Mouse (Mus musculus): ENCODE results near the gene Crlf2. TPM values are rescaled to one million over a fixed set of nuclear protein-coding genes. Genes with fewer than 3 reads are reported as not detected.

The Crlf2 gene
- polyA plus RNA-seq, 1 experiment from 2014 or later = 4.6 TPM

Other genes with a start within 250 kb of the Crlf2 start
- gene Vmn2r16, start 228.8 kb downstream of the Crlf2 start, polyA plus RNA-seq (2016; fragmentation: Nextera tagmentation; extraction: Ambion mirVana) = not detected in 2 replicates
- not detected in 2 replicates for gene Vmn2r17, start 139.3 kb downstream of the Crlf2 start, polyA plus RNA-seq (2016; fragmentation: Nextera tagmentation; extraction: Ambion mirVana)
- 2.3 and 2.8 TPM in 2 replicates for gene 5430403G16Rik, start 132.0 kb upstream of the Crlf2 start, polyA plus RNA-seq (2016; fragmentation: Nextera tagmentation; extraction: Ambion mirVana)
- gene 4930522L14Rik, start 192.9 kb upstream of the Crlf2 start, polyA plus RNA-seq (2016; fragmentation: Nextera tagmentation; extraction: Ambion mirVana) = 10.0 and 11.4 TPM in 2 replicates